Mouse (Mus musculus) ovary, postnatal 10 days (tissue): Measurements from ENCODE around the gene Zdhhc16.

Source experiments
- DNase-seq: peaks from one replicate; pipeline ENCODE4 v3.0.0; 2022; ENCODE audit warnings: low spot score

The Zdhhc16 gene

DNA sequence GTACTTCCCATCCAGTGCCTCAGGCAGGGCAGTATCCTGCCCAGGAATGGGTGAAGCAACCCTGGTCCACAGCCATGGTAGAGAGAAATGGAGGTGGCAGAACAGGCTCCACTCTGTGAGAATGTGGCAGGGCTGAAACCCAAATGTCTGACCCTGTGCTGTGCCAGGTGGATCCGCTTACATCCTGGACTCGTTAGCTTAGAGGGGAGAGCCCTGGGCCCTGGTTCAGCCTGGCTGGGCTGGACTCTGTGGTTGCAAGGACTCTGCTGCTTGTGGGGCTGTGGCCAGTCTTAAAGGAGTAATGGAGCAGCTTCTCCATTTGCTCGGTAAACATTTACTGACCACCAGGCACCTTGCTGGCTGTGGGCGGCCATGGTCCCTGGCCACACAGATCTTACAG, 53.9 kb downstream of the Zdhhc16 start:
- no peak for DNase-seq

- DNase-seq = no peak
Observed at GRCm38 (mm10) chr19:41989810-41990209, 56.5 kb downstream of the Zdhhc16 start.

DNA sequence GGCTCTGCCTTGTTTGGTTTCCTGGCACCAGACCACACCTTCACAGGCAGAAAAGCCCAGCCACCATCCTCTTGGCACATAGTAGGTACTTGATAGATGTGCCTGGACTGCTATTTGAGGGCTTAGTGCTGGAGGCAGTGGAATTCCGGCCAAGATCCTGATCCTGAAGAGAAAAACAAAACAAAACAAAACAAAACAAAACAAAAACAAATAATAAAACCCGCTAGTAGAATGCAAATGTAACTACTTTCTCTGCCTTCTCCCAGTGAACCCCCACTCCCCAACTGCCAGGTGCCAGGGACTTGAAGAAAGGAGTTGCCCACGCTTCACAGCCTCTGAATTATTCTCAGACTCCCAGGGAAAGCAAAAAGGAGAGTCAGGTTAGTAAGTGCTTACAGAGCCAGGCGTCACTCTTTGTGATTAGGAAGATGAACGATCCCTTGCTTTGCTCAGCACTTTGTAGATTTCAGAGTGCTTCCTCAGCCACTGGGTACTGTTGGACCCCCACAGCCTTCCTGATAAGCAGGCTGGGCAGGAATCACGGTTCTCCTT, 58.7 kb downstream of the Zdhhc16 start:
- no peak for DNase-seq

GRCm38 (mm10) chr19:41992971-41993370, 59.7 kb downstream of the Zdhhc16 start:
- no peak for DNase-seq

- DNase-seq = peak; percentile 63
Observed at GRCm38 (mm10) chr19:41993484-41993883, 60.2 kb downstream of the Zdhhc16 start.
